Mouse (Mus musculus): Measurements from ENCODE around the gene Tubgcp3. TPM values are rescaled to one million over a fixed set of nuclear protein-coding genes. Genes with fewer than 3 reads are reported as not detected.

Tubgcp3 gene
- total and polyA plus RNA-seq, 3 experiments = 30.0 to 62.0 (median 61.4) TPM

DNA sequence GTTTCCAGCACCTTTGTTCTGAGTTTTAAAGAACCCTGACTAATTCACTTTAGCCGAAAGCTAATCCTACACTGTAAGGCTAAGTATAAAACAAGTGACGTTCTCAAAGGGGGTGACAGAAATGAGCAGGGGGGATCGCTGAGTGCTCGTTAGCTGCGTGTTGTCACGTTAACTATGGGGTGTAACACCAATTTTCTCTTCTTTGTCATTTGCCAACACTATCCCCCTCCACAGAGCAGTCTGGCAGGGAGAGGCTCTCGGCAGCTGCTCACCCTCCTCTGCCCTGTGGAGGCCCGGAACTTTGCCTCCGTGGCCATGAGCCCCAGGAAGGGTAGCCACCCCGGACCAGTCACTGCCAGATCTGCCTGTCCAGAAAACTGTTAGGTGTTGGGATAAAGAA, 106.6 kb downstream of the Tubgcp3 start:
- no peaks in the 10 kb centered on the region for H3K9me3 ChIP-seq (replicated peaks)
- no peaks in the 10 kb centered on the region for H3K4me1 ChIP-seq (ENCODE audit: insufficient read depth, low read depth, low read length)
- H3K36me3 ChIP-seq (replicated peaks) = no peaks in the 10 kb centered on the region
- no peak overlapping the region for H3K4me3 ChIP-seq (ENCODE audit: low read depth, low read length)
- ATAC-seq (ENCODE audit: extremely low read depth, insufficient number of reproducible peaks, low FRiP score, poor library complexity, severe bottlenecking) (no peak), DNase-seq (ENCODE audit: low spot score) (no peak)
- TF ChIP-seq GATA1 (IDR thresholded peaks at IDR 0.05; ENCODE audit: borderline replicate concordance, low read length) (no peak), TAL1 (conservative IDR thresholded peaks at IDR 0.05; ENCODE audit: low read depth, low read length) (no peak), GATA2 (IDR thresholded peaks at IDR 0.05; ENCODE audit: borderline replicate concordance, low read depth, low read length) (no peak), POLR2AphosphoS5 (IDR thresholded peaks at IDR 0.05; ENCODE audit: insufficient replicate concordance, low read depth, low read length) (no peak)
- no peaks in the 10 kb centered on the region for H3K27me3 ChIP-seq (ENCODE audit: insufficient read depth, low read length)

DNA sequence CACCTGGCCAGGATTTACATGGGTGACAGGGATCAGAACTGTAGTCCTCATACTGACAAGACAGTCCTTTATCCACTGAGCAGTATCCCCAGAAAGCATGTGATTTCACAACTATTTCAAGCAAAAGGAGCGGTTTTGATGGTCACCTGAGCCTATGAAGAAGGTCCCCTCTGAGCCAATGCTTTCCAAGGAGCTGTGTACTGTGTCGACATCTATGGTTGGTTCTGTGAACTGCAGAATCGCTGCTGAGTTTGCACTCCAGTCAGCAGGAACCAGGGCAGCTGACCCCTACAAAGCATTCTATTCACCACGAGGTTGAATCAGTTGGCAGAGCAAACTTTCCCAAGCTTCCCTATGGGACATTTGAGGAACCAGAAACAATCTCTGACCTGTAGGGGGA, 107.7 kb downstream of the Tubgcp3 start:
- Histone ChIP-seq H3K4me3 (ENCODE audit: low read depth, low read length) (no peak overlapping the region), H3K4me1 (ENCODE audit: insufficient read depth, low read depth, low read length) (no peaks in the 10 kb centered on the region), H3K36me3 (replicated peaks) (no peaks in the 10 kb centered on the region), H3K9me3 (replicated peaks) (no peaks in the 10 kb centered on the region), H3K27me3 (ENCODE audit: insufficient read depth, low read length) (no peaks in the 10 kb centered on the region)
- TF ChIP-seq TAL1 (conservative IDR thresholded peaks at IDR 0.05; ENCODE audit: low read depth, low read length) (no peak), GATA2 (IDR thresholded peaks at IDR 0.05; ENCODE audit: borderline replicate concordance, low read depth, low read length) (no peak), GATA1 (IDR thresholded peaks at IDR 0.05; ENCODE audit: borderline replicate concordance, low read length) (no peak), POLR2AphosphoS5 (IDR thresholded peaks at IDR 0.05; ENCODE audit: insufficient replicate concordance, low read depth, low read length) (no peak), CTCF (IDR thresholded peaks at IDR 0.05; ENCODE audit: low read depth, low read length) (no peak)
- DNase-seq (ENCODE audit: low spot score) (no peak), ATAC-seq (ENCODE audit: extremely low read depth, insufficient number of reproducible peaks, low FRiP score, poor library complexity, severe bottlenecking) (no peak)

Other genes with a start within 250 kb of the Tubgcp3 start
- gene Spaca7, start 99.2 kb downstream of the Tubgcp3 start, total RNA-seq (2014; fragmentation: Nextera tagmentation) = not detected in 2 replicates
- gene Spaca7, start 99.2 kb downstream of the Tubgcp3 start, total RNA-seq (2017) = not detected in 2 replicates
- gene Spaca7, start 99.2 kb downstream of the Tubgcp3 start, polyA plus RNA-seq (2012) = not detected in 2 replicates
- not detected in 2 replicates for gene Atp11a, start 84.8 kb upstream of the Tubgcp3 start, total RNA-seq (2014; fragmentation: Nextera tagmentation)
- gene Atp11a, start 84.8 kb upstream of the Tubgcp3 start, total RNA-seq (2017) = under 0.01 and 0.27 TPM in 2 replicates
- not detected in 2 replicates for gene Atp11a, start 84.8 kb upstream of the Tubgcp3 start, polyA plus RNA-seq (2012)
- not detected in 2 replicates for gene Mcf2l, start 201.6 kb upstream of the Tubgcp3 start, total RNA-seq (2014; fragmentation: Nextera tagmentation)
- gene Mcf2l, start 201.6 kb upstream of the Tubgcp3 start, total RNA-seq (2017) = 0.49 TPM in 1 of 2 replicates, not detected in the other
- 0.01 TPM in 1 of 2 replicates, not detected in the other for gene Mcf2l, start 201.6 kb upstream of the Tubgcp3 start, polyA plus RNA-seq (2012)

Data from G1E (cell line).